Mouse (Mus musculus) right cerebral cortex, postnatal 14 days (tissue): ENCODE measurements around the gene Gm5150.
"Not testable (repeated sequence)": the region's sequence is repeated elsewhere in the genome, so short reads cannot be mapped to it uniquely, and the experiment has no call there.

ENCODE experiments used
- DNase-seq: peaks from one replicate; pipeline ENCODE4 v3.0.0; 2022

Gm5150 gene

GRCm38 (mm10) chr3:16006215-16006614 is at the start of gene Gm5150:
Gene Gm5150, minus strand, starts transcription at chr3:16006437.
- DNase-seq: no peak

- not testable (repeated sequence) for DNase-seq
Observed at GRCm38 (mm10) chr3:16051736-16052135, 45.5 kb upstream of the Gm5150 start.

DNA sequence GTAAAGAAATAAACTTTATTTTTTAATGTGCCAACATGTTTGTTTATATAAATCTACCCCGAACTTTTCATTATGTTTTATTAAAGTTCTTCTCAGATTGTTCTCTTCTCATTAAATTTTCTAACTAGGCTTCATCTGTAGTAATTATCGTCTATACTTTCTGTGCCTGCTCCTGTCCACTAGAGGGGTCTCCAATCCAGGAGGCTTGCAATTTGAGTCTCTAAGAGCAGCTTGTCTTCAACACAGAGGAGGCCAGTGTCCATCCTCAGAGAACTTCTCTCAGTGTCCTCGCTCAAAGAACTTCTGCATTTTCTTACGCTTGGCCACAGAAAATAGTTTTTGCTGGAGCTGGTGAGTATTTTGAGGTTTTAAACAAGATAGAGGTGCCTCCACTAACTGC is 41.1 kb upstream of the Gm5150 start:
- DNase-seq: no peak

DNA sequence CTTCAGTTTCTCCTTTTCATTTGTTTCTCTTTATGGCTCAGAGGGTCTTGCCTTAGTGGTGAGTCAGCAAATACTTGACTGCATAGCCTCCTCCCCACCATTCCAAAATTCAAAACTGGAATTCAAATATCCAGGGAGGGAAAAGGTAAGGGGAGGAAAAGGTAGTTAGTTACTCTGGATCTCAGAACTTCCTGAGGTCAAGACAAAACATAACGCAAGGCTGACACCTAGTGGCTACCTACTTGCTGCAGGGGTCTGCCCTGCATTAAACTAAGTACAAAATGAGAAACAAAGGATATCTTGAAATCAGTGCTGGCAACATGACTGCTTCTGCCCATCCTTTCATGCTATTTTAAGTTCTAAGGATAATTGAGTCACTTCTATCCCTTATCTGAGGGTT is 37.1 kb upstream of the Gm5150 start:
- DNase-seq: peak; percentile 41

- peak; percentile 56 for DNase-seq
Observed at GRCm38 (mm10) chr3:16024988-16025387, 18.8 kb upstream of the Gm5150 start.

GRCm38 (mm10) chr3:16022214-16022613 is 16.0 kb upstream of the Gm5150 start:
- DNase-seq: no peak

- DNase-seq: not testable (repeated sequence)
Observed at GRCm38 (mm10) chr3:16014456-16014855, 8.2 kb upstream of the Gm5150 start.

- no peak for DNase-seq
Observed at GRCm38 (mm10) chr3:16007827-16008226, 1.6 kb upstream of the Gm5150 start.

- no peak for DNase-seq
Observed at GRCm38 (mm10) chr3:16003890-16004633, 2.2 kb downstream of the Gm5150 start.

DNA sequence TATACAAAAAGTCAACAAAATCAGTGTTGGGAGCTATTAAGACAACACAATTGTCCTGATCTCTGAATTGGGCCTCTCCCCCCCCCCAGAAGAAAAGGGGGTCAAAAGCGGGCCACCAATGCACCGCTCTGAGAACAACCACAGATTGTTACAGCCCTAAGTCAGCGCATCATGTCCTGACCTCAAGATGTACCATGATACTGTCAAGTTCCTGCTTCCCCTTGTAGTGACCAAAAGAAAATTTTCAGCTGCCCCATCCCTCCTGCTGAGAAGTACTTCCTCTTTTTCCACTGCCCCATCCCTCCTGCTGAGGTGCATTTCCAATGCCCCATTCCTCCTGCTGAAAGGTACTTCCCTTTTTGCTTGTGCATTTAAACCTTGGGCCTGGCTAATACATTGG is 6.8 kb downstream of the Gm5150 start:
- DNase-seq: not testable (repeated sequence)

DNA sequence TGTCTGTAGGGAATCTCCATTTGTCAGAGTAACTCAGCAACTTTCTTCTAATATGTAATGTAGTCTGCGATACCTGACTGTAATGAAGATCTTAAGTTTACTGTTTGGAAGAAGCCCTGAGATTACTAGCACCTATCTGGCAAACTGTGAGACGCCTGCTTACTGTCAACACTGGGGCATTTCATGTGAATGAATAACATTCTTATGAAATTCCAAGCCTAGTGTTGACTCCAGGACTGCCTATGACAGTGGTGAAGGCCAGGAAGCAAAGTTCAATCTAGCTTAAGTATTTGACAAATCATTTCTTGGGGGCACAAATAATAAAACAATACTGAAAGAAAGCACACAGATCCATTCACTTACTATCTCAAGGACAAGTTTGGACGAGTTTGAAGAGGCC is 24.0 kb downstream of the Gm5150 start:
- DNase-seq: no peak

DNA sequence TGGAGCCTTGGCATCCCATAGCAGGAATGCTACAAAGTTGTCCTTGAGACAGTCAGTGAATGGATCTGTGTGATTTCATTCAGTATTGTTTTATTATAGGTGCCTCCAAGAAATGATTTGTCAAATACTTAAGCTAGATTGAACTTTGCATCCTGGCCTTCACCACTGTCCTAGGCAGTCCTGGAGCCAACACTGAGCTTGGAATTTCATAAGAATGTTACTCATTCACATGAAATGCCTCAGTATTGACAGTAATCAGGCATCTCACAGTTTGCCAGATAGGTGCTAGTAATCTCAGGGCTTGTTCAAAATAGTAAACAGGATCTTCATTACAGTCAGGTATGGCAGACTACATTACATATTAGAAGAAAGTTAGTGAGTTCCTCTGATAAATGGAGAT is 49.3 kb downstream of the Gm5150 start:
- DNase-seq: no peak
